Mouse (Mus musculus) myocyte (in vitro differentiated cells): ENCODE measurements around the gene Sult6b2. TPM values are rescaled to one million over a fixed set of nuclear protein-coding genes. Genes with fewer than 3 reads are reported as not detected.

Source experiments
- H3K27me3 ChIP-seq: one replicate; pipeline ENCODE4 v1.6.1; 2011; ENCODE audit not compliant: control insufficient read depth, insufficient read depth, insufficient read length
- H3K36me3 ChIP-seq: one replicate; pipeline ENCODE4 v1.6.1; 2011; ENCODE audit not compliant: control insufficient read depth, insufficient read depth
- H3K4me2 ChIP-seq: one replicate; pipeline ENCODE4 v1.6.1; 2011; ENCODE audit warnings: low read depth, control low read depth
- H3K4me3 ChIP-seq: one replicate; pipeline ENCODE4 v1.5.1; 2011; ENCODE audit warnings: mild to moderate bottlenecking, control low read depth, moderate library complexity
- H3K79me2 ChIP-seq: one replicate; pipeline ENCODE4 v1.6.1; 2011; ENCODE audit not compliant: control insufficient read depth, insufficient read depth
- H3ac ChIP-seq: one replicate; pipeline ENCODE4 v1.6.1; 2011; ENCODE audit not compliant: control insufficient read depth, insufficient read length
- CEBPB ChIP-seq: IDR thresholded peaks from 2 replicates; pipeline ENCODE4 v1.6.1; 2011; ENCODE audit warnings: mild to moderate bottlenecking, moderate library complexity; ENCODE audit not compliant: poor library complexity, insufficient read depth, severe bottlenecking
- E2F4 ChIP-seq: IDR thresholded peaks from one replicate; pipeline ENCODE4 v1.6.1; 2011; ENCODE audit warnings: mild to moderate bottlenecking, control low read depth, moderate library complexity; ENCODE audit not compliant: insufficient read depth
- MAX ChIP-seq: IDR thresholded peaks from one replicate; pipeline ENCODE4 v1.6.1; 2011; ENCODE audit warnings: low read depth, mild to moderate bottlenecking, control low read depth
- MYOD1 ChIP-seq, 3 experiments: IDR thresholded peaks; one replicate each; pipeline ENCODE4 v1.6.1; 2011; ENCODE audit warnings: control low read depth in 2 of 3, low read depth in 2 of 3, mild to moderate bottlenecking in 2 of 3, moderate library complexity in 1 of 3; ENCODE audit not compliant: insufficient read length in 2 of 3, control insufficient read depth in 1 of 3
- MYOG ChIP-seq, 3 experiments: IDR thresholded peaks; one replicate each; pipeline ENCODE4 v1.6.1; 2011; ENCODE audit warnings: control low read depth in 2 of 3, low read depth in 2 of 3, mild to moderate bottlenecking in 2 of 3; ENCODE audit not compliant: insufficient read length in 2 of 3, control insufficient read depth in 1 of 3, insufficient read depth in 1 of 3
- POLR2A ChIP-seq: IDR thresholded peaks from one replicate; pipeline ENCODE4 v1.6.1; 2011; ENCODE audit warnings: low read depth, mild to moderate bottlenecking, control low read depth, moderate library complexity; ENCODE audit not compliant: insufficient read length
- POLR2AphosphoS2 ChIP-seq: IDR thresholded peaks from one replicate; pipeline ENCODE4 v1.6.1; 2011; ENCODE audit warnings: low read depth, control low read depth; ENCODE audit not compliant: insufficient read length
- REST ChIP-seq: IDR thresholded peaks from one replicate; pipeline ENCODE4 v1.6.1; 2011; ENCODE audit warnings: mild to moderate bottlenecking, control low read depth, moderate library complexity; ENCODE audit not compliant: insufficient read depth, insufficient read length
- SRF ChIP-seq: IDR thresholded peaks from one replicate; pipeline ENCODE4 v1.6.1; 2011; ENCODE audit warnings: low read depth; ENCODE audit not compliant: control insufficient read depth, insufficient read length
- TCF12 ChIP-seq: IDR thresholded peaks from one replicate; pipeline ENCODE4 v1.6.1; 2011; ENCODE audit warnings: mild to moderate bottlenecking, control low read depth; ENCODE audit not compliant: poor library complexity, insufficient read depth, severe bottlenecking
- TCF3 ChIP-seq: IDR thresholded peaks from one replicate; pipeline ENCODE4 v1.6.1; 2011; ENCODE audit warnings: low read depth, control low read depth; ENCODE audit not compliant: insufficient read length
- USF1 ChIP-seq: IDR thresholded peaks from one replicate; pipeline ENCODE4 v1.6.1; 2011; ENCODE audit warnings: low read depth, mild to moderate bottlenecking, control low read depth, moderate library complexity
- polyA plus RNA-seq: library from polyadenylated mRNA; unstranded; fragments of >200 nt; fragmentation: generic; extraction: Trizol; gene quantifications from one replicate; pipeline ENCODE4 v1.2.1, GENCODE M21; 2012; ENCODE audit warnings: missing spikeins

Gene Sult6b2
- polyA plus RNA-seq, 1 experiment = not detected

DNA sequence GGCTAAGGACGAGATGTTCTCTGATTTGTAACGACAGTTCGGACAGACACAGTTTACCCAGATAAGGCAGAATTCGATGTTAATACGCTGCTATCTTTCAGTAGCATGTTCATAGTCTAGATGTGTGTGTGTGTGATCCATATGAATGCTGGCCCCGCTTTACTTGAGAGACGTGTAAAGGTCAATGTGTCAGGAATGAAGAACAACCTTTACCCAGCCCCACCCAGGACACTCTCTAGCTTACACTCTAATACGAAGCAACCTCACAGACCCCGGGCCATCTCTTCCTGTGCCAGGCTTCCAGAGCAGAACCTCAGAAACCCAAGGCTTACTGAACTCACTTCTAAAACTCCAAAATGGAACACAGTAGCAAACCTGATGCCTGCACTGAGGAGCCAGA, 5.5 kb downstream of the Sult6b2 start:
- Histone ChIP-seq H3K27me3 (no peaks in the 10 kb centered on the region), H3K4me3 (no peak overlapping the region), H3K4me2 (no peak overlapping the region), H3K36me3 (no peaks in the 10 kb centered on the region), H3K79me2 (no peaks in the 10 kb centered on the region), H3ac (no peak overlapping the region)
- TF ChIP-seq MYOG (IDR thresholded peaks at IDR 0.05; ENCODE audit: control insufficient read depth in 1 of 3, insufficient read depth in 1 of 3, insufficient read length in 2 of 3, low read depth in 2 of 3) (no peak), REST (no peak), MAX (no peak), USF1 (no peak), TCF12 (no peak), POLR2A (no peak), E2F4 (no peak), POLR2AphosphoS2 (no peak), MYOD1 (IDR thresholded peaks at IDR 0.05; ENCODE audit: control insufficient read depth in 1 of 3, insufficient read length in 2 of 3, low read depth in 2 of 3) (no peak), TCF3 (no peak), CEBPB (no peak), SRF (no peak)

DNA sequence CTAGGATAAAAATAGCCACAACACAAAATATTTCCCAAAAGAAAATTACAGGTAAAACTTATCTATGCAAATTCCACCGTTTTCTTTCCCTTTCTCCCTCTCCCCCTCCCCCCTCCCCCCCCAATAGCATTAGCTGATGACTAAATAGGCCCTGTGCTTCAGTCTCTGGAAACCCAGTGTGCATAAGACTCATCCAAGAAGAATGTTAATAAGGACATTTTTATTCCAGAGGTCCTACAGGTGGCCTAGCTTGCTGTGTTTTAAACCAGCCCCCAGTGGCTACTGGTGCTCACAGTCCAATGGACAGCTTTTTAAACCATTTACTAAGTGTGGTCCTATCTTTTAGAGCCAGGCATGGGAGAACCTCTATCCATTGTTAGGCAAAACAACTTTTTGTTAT, 6.3 kb downstream of the Sult6b2 start:
- Histone ChIP-seq H3K79me2 (no peaks in the 10 kb centered on the region), H3K27me3 (no peaks in the 10 kb centered on the region), H3K36me3 (no peaks in the 10 kb centered on the region), H3K4me3 (no peak overlapping the region), H3K4me2 (no peak overlapping the region), H3ac (no peak overlapping the region)
- no peak for TF ChIP-seq USF1
- TF ChIP-seq TCF3 = no peak
- TF ChIP-seq POLR2A = no peak
- TF ChIP-seq MAX = no peak
- TF ChIP-seq POLR2AphosphoS2 = no peak
- no peak for TF ChIP-seq E2F4

DNA sequence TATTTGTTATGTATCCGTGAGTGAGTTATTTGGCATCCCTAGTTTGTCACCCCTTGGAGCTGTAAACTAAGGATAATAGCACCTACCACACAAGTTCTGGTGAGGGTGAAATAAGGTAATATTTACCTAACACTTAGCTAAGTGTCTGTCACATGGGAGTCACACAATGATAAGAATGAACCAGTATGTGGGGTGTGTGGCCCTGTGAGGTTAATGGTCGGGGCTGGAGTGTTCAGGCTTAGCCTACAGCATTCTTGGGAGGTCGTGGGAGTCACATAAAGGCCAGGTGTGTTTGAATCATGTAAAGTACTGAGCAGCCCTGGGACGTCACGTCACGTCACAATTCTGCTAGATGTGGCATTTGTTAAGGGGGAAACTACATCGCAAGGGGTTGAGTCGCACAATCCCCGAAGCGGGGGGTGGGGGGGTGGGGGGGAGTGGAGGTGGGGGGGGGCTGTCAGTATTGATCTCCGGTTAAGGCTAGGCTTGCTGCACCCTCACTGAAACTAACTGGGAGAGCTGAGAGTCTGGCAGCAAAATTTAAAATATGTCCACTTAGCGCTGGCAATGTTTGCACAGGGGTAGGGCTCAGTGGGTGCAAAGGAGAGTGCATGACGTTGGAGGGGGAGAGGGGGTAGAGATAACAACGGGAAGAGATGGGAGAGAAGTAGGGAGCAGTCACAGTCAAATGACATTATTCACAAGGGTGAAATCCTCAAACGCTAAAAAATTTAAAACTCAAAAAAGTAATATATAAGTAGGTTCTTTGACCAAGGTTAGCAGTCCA, 8.5 kb downstream of the Sult6b2 start:
- Histone ChIP-seq H3ac (no peak overlapping the region), H3K27me3 (no peaks in the 10 kb centered on the region), H3K79me2 (no peaks in the 10 kb centered on the region), H3K4me2 (no peak overlapping the region), H3K4me3 (no peak overlapping the region), H3K36me3 (no peaks in the 10 kb centered on the region)
- TF ChIP-seq CEBPB (no peak), TCF12 (no peak), E2F4 (no peak), USF1 (no peak), MAX (no peak), MYOG (IDR thresholded peaks at IDR 0.05; ENCODE audit: control insufficient read depth in 1 of 3, insufficient read depth in 1 of 3, insufficient read length in 2 of 3, low read depth in 2 of 3) (no peak), MYOD1 (IDR thresholded peaks at IDR 0.05; ENCODE audit: control insufficient read depth in 1 of 3, insufficient read length in 2 of 3, low read depth in 2 of 3) (no peak), REST (no peak), TCF3 (no peak), POLR2A (no peak), POLR2AphosphoS2 (no peak), SRF (no peak)

DNA sequence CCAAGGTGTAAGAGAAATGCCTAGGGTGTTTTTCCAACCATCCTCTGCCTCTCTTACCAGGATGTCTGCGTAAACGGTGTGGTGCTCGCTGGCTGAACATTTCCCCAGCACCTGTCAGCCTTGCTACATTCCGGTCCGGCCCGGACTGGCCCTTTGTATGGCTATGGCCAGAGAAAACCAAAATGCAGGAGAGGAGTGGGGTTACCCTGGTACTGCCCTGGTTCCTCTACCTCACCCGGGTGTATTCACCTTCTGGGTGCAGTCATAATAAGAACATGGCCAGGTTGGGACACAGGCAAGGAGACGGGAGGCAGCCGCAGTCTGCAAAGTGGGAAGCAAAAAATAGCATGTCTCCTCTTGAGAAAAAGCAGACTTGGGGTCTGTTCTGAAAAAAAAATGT, 9.2 kb downstream of the Sult6b2 start:
- no peak overlapping the region for H3K4me2 ChIP-seq
- H3K4me3 ChIP-seq = no peak overlapping the region
- H3ac ChIP-seq = no peak overlapping the region
- H3K79me2 ChIP-seq = no peaks in the 10 kb centered on the region
- H3K36me3 ChIP-seq = no peaks in the 10 kb centered on the region
- no peaks in the 10 kb centered on the region for H3K27me3 ChIP-seq
- TF ChIP-seq MAX = no peak
- TF ChIP-seq TCF12 = no peak
- no peak for TF ChIP-seq TCF3
- no peak for TF ChIP-seq POLR2AphosphoS2
- no peak for TF ChIP-seq E2F4
- TF ChIP-seq MYOD1 (IDR thresholded peaks at IDR 0.05; ENCODE audit: control insufficient read depth in 1 of 3, insufficient read length in 2 of 3, low read depth in 2 of 3) = no peak
- TF ChIP-seq POLR2A = no peak
- TF ChIP-seq CEBPB = no peak
- no peak for TF ChIP-seq REST
- TF ChIP-seq MYOG (IDR thresholded peaks at IDR 0.05; ENCODE audit: control insufficient read depth in 1 of 3, insufficient read depth in 1 of 3, insufficient read length in 2 of 3, low read depth in 2 of 3) = no peak
- TF ChIP-seq USF1 = no peak
- no peak for TF ChIP-seq SRF

DNA sequence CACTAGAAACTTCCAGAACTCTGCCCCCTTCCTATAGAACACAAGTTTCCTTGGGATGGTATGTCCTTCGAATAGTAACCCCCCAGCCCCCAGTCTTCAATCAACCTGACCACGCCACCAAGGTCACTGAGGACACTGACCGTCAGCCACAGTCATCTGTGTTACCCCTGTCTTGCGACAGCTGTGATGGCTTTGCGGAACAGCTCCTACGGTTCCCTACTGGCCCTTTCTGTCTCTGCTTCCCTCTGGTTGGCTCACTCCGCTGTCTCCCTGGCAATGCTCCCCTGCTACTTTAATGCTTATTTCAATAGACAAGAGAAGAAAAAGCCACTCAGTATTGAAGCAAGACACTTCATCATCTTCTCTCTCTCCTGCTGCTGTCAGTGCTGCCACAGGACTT, 10.8 kb downstream of the Sult6b2 start:
- no peak overlapping the region for H3K4me3 ChIP-seq
- H3K27me3 ChIP-seq = no peaks in the 10 kb centered on the region
- peak in 1 of 3 experiments; percentile 47 for TF ChIP-seq MYOG (IDR thresholded peaks at IDR 0.05; ENCODE audit: control insufficient read depth in 1 of 3, insufficient read depth in 1 of 3, insufficient read length in 2 of 3, low read depth in 2 of 3)
- no peak for TF ChIP-seq SRF
- TF ChIP-seq TCF12 = no peak
- TF ChIP-seq E2F4 = no peak
- TF ChIP-seq REST = no peak
- TF ChIP-seq POLR2AphosphoS2 = no peak
- TF ChIP-seq MYOD1 (IDR thresholded peaks at IDR 0.05; ENCODE audit: control insufficient read depth in 1 of 3, insufficient read length in 2 of 3, low read depth in 2 of 3) = peak in 2 of 3 experiments; percentile 2 to 22
- TF ChIP-seq CEBPB = no peak
- H3K36me3 ChIP-seq = no peaks in the 10 kb centered on the region
- H3K4me2 ChIP-seq = no peak overlapping the region
- no peaks in the 10 kb centered on the region for H3K79me2 ChIP-seq
- H3ac ChIP-seq = no peak overlapping the region
